Mouse (Mus musculus): Measurements from ENCODE around the gene Trak1. TPM values are rescaled to one million over a fixed set of nuclear protein-coding genes. Genes with fewer than 3 reads are reported as not detected.
A peak's percentile ranks its signal among the peaks of the same experiment; 100 is the strongest.

Trak1 gene
- total and polyA plus RNA-seq, 3 experiments: 8.2 to 28.6 (median 18.1) TPM

DNA sequence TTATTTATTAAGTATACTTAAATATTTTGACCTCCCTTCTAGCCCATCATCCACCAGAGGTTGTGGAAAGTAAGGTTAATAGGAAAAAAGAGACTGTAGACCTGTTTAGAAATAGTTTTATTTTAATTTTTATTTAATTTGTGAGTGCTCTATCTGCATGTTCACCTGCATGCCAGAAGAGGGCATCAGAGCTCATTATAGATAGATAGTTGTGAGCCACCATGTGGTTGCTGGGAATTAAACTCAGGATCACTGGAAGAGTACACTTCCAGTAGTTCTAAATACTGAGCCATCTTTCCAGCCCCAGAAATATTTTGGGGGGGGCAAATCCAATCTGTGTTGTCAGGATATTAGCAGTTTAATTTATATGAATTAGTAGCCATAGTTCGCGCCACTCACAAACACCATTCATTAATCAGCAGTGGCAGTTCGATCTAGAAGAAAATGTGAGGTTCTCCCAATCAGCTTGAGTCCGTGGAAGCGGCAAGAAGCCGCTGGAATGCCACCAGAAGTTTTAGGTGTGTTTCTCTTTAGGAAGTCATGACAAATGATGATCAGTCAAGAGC is 13.6 kb upstream of the Trak1 start:
- TF ChIP-seq CTCF (conservative IDR thresholded peaks at IDR 0.05 in 1 of 2, IDR thresholded peaks at IDR 0.05 in 1 of 2; ENCODE audit: low read depth in 2 of 2, low read length in 2 of 2): peak in 1 of 2 experiments; percentile 40; a peak in 2 of 4 replicates
- TF ChIP-seq UBTF (IDR thresholded peaks at IDR 0.05; ENCODE audit: low read depth, low read length): no peak
- H3K4me1 ChIP-seq (ENCODE audit: control insufficient read depth in 1 of 2, insufficient read depth in 2 of 2): peaks cover 3 to 10% of the 10 kb centered on the region in 2 experiments; a peak in 3 of 4 replicates
- in situ Hi-C loops (cut with MboI; ENCODE audit: low pct_ligation_motif_present, low pct_unique_long_range_greater_than_20kb, low sequenced_read_pairs) (no loop called here), dilution Hi-C loops (cut with MboI; ENCODE audit: extremely low pct_ligation_motif_present, extremely low pct_unique_long_range_greater_than_20kb, low sequenced_read_pairs) (no loop called here)
- peaks cover 7% of the 10 kb centered on the region for H3K27me3 ChIP-seq (replicated peaks)
- peaks cover 8 to 41% of the 10 kb centered on the region in 2 experiments for H3K36me3 ChIP-seq (replicated peaks in 1 of 2; ENCODE audit: control insufficient read depth in 1 of 2, insufficient read depth in 1 of 2, low read length in 1 of 2)
- DNase-seq (ENCODE audit: extremely low read depth): no peak
- H3K4me2 ChIP-seq (ENCODE audit: insufficient read depth, low read depth, poor library complexity, severe bottlenecking): no peak overlapping the region
- no peak overlapping the region for H3K9ac ChIP-seq (ENCODE audit: insufficient read depth, low read depth)
- peaks cover 9% of the 10 kb centered on the region for H3K79me2 ChIP-seq (replicated peaks; ENCODE audit: control insufficient read depth, extremely low read depth, insufficient read depth, poor library complexity, severe bottlenecking)
- peaks cover 19% of the 10 kb centered on the region for H3K9me3 ChIP-seq (replicated peaks; ENCODE audit: low read length)
- H3K27ac ChIP-seq (ENCODE audit: insufficient read depth, low read depth): no peak overlapping the region
- no peak overlapping the region for H3K4me3 ChIP-seq (replicated peaks in 1 of 3; ENCODE audit: low read depth in 2 of 3, low read length in 2 of 3, poor library complexity in 1 of 3)

DNA sequence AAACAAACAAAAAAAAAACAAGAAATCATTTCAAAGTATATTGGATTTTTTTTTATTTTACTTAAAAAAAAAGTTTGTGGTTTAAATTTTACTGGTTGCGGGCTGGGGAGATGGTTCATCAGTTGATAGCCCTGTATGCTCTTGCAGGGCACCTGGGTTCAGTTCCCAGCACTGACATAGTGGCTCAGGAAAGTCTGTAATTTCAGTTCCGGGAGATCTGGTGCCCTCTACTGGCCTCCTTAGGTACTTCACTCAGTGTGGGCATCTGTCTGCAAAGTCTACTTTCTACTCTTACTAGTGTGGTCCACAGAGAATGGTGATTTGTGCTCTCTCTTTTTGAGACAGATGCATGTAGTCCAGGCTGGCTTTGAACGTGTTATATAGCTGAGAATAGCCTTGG is 12.9 kb upstream of the Trak1 start:
- TF ChIP-seq ZKSCAN1 (IDR thresholded peaks at IDR 0.05; ENCODE audit: borderline replicate concordance, low read depth, low read length) (no peak), RAD21 (IDR thresholded peaks at IDR 0.05; ENCODE audit: low read depth, low read length) (peak; percentile 23), ELF1 (IDR thresholded peaks at IDR 0.05; ENCODE audit: low read depth, low read length) (peak; percentile 69), SIN3A (IDR thresholded peaks at IDR 0.05; ENCODE audit: low read length) (peak; percentile 40; the same call in 1 of the 2 replicates), CTCF (conservative IDR thresholded peaks at IDR 0.05 in 1 of 2, IDR thresholded peaks at IDR 0.05 in 1 of 2; ENCODE audit: low read depth in 2 of 2, low read length in 2 of 2) (peak; percentile 70 to 78; a peak in 3 of 4 replicates), MAX (IDR thresholded peaks at IDR 0.05; ENCODE audit: low read length) (no peak), SMC3 (IDR thresholded peaks at IDR 0.05; ENCODE audit: low read depth, low read length) (peak; percentile 51), ZNF384 (IDR thresholded peaks at IDR 0.05; ENCODE audit: low read depth, low read length) (0 out of 2 replicates have a peak, but pooled peaks have one; percentile 20)
- dilution Hi-C loops (cut with MboI; ENCODE audit: extremely low pct_ligation_motif_present, extremely low pct_unique_long_range_greater_than_20kb, low sequenced_read_pairs): no loop called here
- peaks cover 8 to 34% of the 10 kb centered on the region in 2 experiments for H3K36me3 ChIP-seq (replicated peaks in 1 of 2; ENCODE audit: control insufficient read depth in 1 of 2, insufficient read depth in 1 of 2, low read length in 1 of 2)
- in situ Hi-C loops (cut with MboI; ENCODE audit: low pct_ligation_motif_present, low pct_unique_long_range_greater_than_20kb, low sequenced_read_pairs): no loop called here
- no peak overlapping the region for H3K27ac ChIP-seq (ENCODE audit: insufficient read depth, low read depth)
- peak; percentile 82 for DNase-seq (ENCODE audit: extremely low read depth)
- peaks cover 3 to 8% of the 10 kb centered on the region in 2 experiments; a peak in 2 of 4 replicates for H3K4me1 ChIP-seq (ENCODE audit: control insufficient read depth in 1 of 2, insufficient read depth in 2 of 2)
- H3K9me3 ChIP-seq (replicated peaks; ENCODE audit: low read length): peaks cover 24% of the 10 kb centered on the region
- H3K79me2 ChIP-seq (replicated peaks; ENCODE audit: control insufficient read depth, extremely low read depth, insufficient read depth, poor library complexity, severe bottlenecking): peaks cover 9% of the 10 kb centered on the region
- H3K4me3 ChIP-seq (replicated peaks in 1 of 3; ENCODE audit: low read depth in 2 of 3, low read length in 2 of 3, poor library complexity in 1 of 3): peak overlapping the region; percentile 18 to 89 (median 80)
- H3K27me3 ChIP-seq (replicated peaks): peaks cover 10% of the 10 kb centered on the region
- 0 out of 2 replicates have a peak overlapping the region, but pooled peaks have one; percentile 87 for H3K9ac ChIP-seq (ENCODE audit: insufficient read depth, low read depth)
- peak overlapping the region; percentile 69; the same call in 1 of the 2 replicates for H3K4me2 ChIP-seq (ENCODE audit: insufficient read depth, low read depth, poor library complexity, severe bottlenecking)
